Mouse (Mus musculus) embryonic fibroblast, embryonic 13.5 days (primary cell): ENCODE results near the gene Wscd2. TPM values are rescaled to one million over a fixed set of nuclear protein-coding genes. Genes with fewer than 3 reads are reported as not detected.
"Not testable (repeated sequence)": the region's sequence is repeated elsewhere in the genome, so short reads cannot be mapped to it uniquely, and the experiment has no call there.

ENCODE experiments used
- H3K27ac ChIP-seq: 2 replicates; pipeline ENCODE4 v1.5.1; 2012; ENCODE audit warnings: low read length, control low read depth, inconsistent platforms; ENCODE audit not compliant: insufficient read depth
- H3K4me1 ChIP-seq: 2 replicates; pipeline ENCODE4 v1.6.1; 2011; ENCODE audit warnings: low read length; ENCODE audit not compliant: control insufficient read depth, insufficient read depth
- H3K4me3 ChIP-seq: 2 replicates; pipeline ENCODE4 v1.5.1; 2011; ENCODE audit warnings: mild to moderate bottlenecking, control low read depth, low read length; ENCODE audit not compliant: insufficient read depth
- CTCF ChIP-seq: IDR thresholded peaks from 2 replicates; pipeline ENCODE4 v1.5.1; 2011; ENCODE audit warnings: mild to moderate bottlenecking, control low read depth, low read length, moderate library complexity, borderline replicate concordance; ENCODE audit not compliant: insufficient read depth
- POLR2A ChIP-seq: IDR thresholded peaks from 2 replicates; pipeline ENCODE4 v1.6.1; 2011; ENCODE audit warnings: low read depth, mild to moderate bottlenecking, control low read depth, low read length, moderate library complexity
- polyA plus RNA-seq: library from polyadenylated mRNA; stranded (reverse); fragments of >200 nt; gene quantifications from 2 replicates; pipeline ENCODE4 v1.2.4, GENCODE M21; 2011; ENCODE audit warnings: low read depth; ENCODE audit not compliant: missing spikeins, insufficient read length

Gene Wscd2
- polyA plus RNA-seq, 1 experiment, result 4.1 TPM

DNA sequence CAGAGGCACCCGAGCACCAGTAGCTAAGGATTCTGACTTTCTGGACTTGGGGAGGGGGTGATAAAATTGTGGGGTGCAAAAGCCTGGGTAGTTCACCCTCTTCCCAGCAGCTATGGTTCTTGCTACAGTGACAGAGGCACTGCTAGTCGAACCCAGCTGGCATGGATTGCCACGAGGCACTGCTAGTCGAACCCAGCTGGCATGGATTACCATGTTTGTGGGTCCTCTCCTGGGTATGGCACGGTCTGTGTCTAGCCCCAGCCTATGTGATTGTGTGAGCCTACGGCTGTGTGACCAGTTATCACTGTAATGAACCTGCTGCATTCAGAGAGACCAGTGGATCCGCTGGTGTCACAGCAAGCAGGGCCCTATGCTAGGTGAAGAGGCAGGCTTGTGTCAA, 87.4 kb downstream of the Wscd2 start:
- Histone ChIP-seq H3K27ac (no peak overlapping the region), H3K4me1 (no peaks in the 10 kb centered on the region), H3K4me3 (no peak overlapping the region)
- TF ChIP-seq POLR2A (no peak), CTCF (no peak)

DNA sequence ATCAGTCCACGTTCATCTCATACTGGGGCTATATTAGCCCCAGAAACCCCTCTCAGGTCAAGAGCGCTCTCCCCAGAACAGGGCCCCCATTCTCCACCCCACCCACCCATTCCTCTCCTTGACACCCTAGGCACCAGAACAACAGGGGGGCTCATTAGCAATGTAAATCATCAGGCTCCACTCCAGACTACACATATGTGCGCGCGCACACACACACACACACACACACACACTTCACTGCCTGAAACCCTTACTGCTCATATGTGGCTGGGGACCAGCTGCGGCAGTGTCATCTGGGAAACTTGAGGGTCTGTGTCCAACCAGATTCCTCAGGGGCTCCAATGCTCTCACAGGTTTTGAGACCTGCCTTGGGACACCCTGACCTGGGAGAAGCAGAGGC, 88.3 kb downstream of the Wscd2 start:
- Histone ChIP-seq H3K27ac (no peak overlapping the region), H3K4me1 (no peaks in the 10 kb centered on the region), H3K4me3 (no peak overlapping the region)
- TF ChIP-seq CTCF (no peak), POLR2A (no peak)

DNA sequence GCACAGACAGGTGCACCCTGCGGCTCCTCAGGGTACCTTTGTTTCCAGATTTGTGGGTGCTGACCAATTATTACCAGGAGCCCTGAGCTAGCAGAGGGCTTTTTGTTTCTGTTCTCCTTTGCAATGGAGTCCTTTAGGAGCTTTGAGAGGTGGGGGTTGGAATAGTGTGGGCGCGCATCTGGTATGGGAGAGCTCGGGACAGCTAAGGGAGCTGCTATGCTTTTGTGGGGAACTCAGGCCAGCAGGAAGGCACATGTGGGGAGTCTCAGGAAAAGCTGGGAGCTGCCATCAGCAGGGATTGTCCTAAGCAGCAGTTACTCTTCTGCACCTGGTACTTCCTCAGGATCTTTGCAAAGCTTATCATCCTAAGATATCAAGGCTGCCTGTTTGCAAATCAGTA, 89.0 kb downstream of the Wscd2 start:
- no peak overlapping the region for H3K27ac ChIP-seq
- H3K4me3 ChIP-seq, result no peak overlapping the region
- no peak for TF ChIP-seq CTCF
- no peak for TF ChIP-seq POLR2A
- no peaks in the 10 kb centered on the region for H3K4me1 ChIP-seq

DNA sequence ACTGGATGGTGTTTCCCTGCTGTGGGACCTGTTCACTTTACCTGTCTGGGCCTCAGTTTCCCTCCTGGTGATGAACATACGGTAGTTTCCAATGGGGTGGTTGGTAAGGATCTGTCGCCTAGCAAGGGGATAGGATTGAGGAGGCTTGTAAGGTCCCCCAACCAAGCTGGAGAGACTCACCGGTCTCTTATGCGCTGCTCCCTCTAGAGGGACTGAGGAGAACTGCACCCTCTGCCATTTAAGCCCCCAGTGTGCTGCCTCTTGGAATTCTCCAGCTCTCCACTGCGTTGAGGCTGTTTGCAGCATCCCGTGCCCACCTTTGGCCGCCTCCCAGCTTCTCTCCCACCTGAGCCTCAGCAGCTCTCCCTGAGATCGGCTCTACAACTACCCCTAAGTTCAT, 90.1 kb downstream of the Wscd2 start:
- Histone ChIP-seq H3K27ac (no peak overlapping the region), H3K4me3 (no peak overlapping the region), H3K4me1 (no peaks in the 10 kb centered on the region)
- TF ChIP-seq CTCF (0 out of 2 replicates have a peak, but pooled peaks have one; percentile 15), POLR2A (no peak)

DNA sequence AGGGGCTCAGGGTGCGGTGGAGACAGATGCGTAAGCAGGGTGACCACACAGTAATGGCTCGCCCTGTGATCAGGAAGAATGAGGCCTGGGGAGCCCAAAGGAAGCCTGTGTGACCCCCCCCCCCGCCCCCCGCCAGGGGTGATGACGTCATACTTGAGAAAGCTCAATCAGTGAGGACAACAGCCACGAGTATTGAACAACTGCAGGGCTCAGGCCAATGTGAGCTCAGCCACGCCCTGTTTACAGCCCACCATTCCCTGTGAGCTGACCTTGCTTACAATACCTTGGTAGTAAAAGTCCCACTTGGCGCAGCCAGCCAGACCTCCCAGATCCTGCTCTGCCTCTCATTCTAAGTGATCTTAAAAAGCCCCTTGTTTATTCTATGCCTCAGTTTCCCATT, 90.7 kb downstream of the Wscd2 start:
- TF ChIP-seq CTCF, result no peak
- no peak for TF ChIP-seq POLR2A
- H3K27ac ChIP-seq, result no peak overlapping the region
- no peak overlapping the region for H3K4me3 ChIP-seq
- no peaks in the 10 kb centered on the region for H3K4me1 ChIP-seq

DNA sequence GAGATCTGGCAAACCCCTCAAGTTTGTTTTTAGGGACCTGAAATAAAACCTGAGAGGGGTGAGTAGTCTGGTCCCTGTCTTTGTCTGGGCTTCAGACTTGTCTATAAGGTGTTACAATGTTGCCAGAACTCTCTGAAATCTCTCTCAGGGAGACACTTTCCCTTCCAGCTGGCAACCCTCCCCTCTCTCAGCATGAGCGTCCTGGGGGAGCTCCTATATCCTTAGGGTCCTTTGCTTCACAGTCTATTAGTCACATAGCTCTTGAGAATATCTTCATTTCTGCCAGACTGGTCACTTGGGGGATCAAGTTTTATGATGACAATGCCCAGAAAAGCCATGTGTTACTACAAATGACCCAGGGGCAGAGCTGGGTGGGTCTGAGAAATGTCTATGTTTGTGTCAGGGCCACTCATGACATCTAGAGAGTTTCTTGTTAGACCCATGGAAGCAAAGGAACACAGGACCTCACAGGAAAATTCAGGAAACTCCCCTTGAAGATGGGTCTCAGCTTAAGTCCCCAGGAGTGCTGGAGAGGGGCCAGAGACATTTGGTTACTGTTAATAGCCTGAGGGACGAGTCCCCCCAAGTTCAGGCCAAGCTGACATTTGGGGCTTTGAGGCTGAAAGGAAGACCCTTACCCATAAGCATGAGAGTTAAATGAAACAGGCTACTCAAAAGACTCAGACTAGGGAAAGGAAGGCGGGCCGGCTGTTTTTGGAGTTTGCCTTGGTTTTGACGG, 93.5 kb downstream of the Wscd2 start:
- Histone ChIP-seq H3K27ac (no peak overlapping the region), H3K4me1 (no peaks in the 10 kb centered on the region), H3K4me3 (no peak overlapping the region)
- TF ChIP-seq POLR2A (no peak), CTCF (no peak)

DNA sequence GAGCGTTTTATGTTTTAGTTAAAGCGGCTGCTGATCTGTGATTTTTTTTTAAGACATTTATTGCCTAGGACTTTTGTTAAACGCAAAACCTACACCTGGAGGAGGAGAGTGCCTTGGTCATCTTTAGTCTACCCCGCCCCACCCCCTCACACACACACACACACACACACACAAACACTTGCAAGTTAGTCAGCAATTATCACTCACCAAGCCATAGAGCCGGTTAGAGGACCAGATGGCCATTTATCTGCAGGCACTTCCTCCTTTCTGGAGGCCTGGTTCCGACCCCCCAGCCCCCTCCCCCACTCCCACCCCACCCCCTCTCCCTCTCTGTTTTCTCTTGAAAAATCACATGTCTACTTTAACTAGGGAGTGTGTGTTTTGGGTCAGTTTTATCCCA, 94.3 kb downstream of the Wscd2 start:
- Histone ChIP-seq H3K4me1 (no peaks in the 10 kb centered on the region), H3K4me3 (no peak overlapping the region), H3K27ac (no peak overlapping the region)
- TF ChIP-seq CTCF, result no peak
- no peak for TF ChIP-seq POLR2A

DNA sequence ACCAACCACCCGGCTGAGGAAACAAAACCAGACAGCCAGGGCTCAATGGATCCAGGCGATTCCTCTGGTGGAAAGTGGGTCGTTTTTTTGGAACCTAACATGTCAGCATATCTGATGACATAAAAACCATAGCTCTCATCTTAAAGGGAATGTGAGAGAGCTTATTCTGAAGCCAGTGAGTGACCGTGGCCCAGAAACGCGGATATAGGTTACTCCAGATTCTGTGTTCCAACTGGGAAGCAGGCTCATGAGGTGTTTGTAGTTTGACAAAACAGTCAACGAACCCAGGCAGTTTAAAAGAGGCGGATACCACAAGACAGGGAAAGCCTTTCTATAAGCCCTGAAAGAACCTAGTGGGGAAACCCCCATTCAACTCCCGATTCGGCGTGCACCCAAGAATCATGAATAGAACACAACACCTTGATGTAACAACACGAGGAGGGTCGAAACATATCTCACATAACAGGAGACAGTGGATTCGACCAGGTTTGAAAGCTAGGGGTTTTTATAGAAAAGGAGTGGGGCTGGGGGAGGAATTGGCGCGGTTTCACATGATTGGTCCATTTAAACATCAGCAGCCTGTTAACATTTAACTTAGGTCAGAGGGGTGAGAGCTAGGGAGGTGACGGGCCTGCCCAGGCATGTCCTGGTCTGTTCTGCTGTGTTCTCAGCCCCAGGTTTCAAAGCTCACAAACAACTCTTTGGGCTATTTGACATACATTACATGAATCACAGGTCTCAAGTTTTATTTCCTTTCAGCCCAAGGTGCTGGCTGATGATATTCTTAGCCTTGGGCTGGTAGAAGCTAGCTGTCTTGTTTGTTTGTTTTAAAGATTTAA, 95.7 kb downstream of the Wscd2 start:
- H3K4me1 ChIP-seq, H3K27ac ChIP-seq, H3K4me3 ChIP-seq: not testable (repeated sequence)

DNA sequence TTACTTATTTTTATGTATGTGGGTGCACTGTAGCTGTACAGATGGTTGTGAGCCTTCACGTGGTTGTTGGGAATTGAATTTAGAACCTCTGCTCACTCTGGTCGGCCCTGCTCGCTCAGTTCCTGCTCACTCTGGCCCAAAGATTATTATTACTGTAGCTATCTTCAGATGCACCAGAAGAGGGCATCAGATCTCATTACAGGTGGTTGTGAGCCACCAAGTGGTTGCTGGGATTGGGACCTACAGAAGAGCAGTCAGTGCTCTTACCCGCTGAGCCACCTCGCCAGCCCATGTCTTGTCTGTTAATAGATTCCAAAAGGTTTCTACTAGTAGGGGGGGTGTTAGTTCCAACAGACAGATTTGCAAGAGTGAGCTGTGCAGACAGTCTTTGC, 96.3 kb downstream of the Wscd2 start:
- not testable (repeated sequence) for H3K4me1 ChIP-seq, H3K4me3 ChIP-seq, H3K27ac ChIP-seq

DNA sequence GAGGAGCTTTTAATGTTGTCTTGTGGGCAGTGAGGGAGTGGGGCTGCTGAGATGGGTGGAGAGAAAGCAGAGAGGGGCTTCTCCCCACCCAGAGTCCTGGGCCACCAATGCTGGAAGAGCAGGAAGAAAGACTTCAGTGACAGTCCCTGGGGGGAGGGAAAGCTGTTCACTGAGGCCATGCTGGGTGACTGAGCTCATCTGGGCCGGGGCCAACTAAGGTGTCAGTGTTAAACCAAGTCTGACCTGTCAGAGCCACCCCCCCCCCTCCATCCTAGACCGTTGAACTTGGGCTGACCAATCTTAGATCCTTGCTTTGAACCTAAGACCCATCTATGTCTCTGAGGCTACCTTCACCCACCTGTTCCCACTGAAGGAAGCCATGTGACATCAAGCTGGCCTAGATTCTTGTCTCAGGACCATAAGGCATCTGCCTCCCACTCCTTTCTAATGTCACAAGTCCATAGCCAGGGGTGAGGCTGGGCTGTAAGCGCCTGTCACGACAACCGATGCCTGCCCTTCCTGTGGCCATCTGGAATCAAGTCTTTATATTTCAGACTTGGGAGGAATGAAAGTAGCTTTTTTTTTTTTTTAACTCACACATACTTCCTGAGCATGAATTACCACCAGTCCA, 100.0 kb downstream of the Wscd2 start:
- no peak for TF ChIP-seq POLR2A
- no peak overlapping the region for H3K27ac ChIP-seq
- H3K4me1 ChIP-seq, result peaks cover 10% of the 10 kb centered on the region
- H3K4me3 ChIP-seq, result no peak overlapping the region
